Mouse (Mus musculus): ENCODE measurements at regions not wholly inside any gene's neighbourhood (a gene's known extent, or its start where the extent isn't known, plus 50 kb on each side); places are given as distances from the start of the nearest gene placed in this dataset.

DNA sequence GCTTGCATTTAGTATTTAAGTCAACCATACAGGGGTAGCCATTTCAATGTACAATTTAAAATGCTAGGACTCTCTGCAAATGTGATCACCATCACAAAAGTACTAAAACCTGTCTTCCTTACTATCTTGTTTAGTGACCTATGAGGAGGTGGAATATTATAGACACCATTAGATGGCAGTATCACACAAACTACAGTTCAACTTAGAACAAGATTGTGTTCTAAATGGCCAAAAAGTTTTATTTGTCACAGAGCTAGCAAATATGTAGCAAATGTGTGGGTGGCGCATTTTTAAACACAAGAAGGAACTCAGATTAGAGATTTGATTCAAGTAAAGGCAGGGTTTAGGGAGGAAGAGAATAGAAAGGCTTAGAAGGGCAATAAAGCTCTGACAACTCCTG lies 189.4 kb upstream of the Ednrb start:
- in situ Hi-C loops (cut with MboI; ENCODE audit: low pct_unique_long_range_greater_than_20kb in 1 of 2, low sequenced_read_pairs in 2 of 2, unreplicated experiment in 1 of 2) = loop anchor here in 1 of 2 experiments (25.0 kb wide), 1 partner anchor 179 kb away; no protein-coding TSS in a partner anchor

DNA sequence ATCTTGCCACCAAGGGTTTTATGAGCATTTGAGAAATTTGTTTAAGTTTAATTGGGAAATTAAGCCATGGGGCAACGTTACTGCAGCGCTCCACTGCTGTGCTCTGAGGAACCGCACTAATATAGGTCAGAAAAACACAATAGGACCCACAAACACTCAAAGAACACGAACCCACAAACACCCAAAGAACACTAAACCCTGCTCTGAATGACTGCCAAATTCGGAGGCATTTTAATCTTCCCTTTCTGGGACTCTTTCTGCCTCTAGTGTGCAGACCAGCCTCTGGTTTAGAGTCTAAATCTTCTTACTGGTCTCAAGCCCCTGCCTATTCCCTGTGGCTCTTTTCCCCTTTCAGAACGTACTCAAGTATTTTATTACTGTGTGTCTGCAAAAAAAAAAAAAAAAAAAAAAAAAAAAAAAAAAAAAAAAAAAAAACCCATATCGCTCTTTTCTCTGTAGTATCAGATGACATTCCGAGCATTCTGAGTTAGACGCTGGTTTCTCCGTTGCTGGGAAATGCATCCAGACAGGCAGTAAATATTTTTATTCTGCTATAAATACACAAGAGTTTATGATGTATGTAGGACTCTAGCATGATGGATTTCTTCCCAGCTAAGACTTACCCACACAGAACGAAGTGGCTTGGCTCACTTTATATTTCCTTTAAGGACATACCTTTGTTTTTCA lies 186.7 kb upstream of the Ednrb start:
- in situ Hi-C loops (cut with MboI; ENCODE audit: low pct_unique_long_range_greater_than_20kb in 1 of 2, low sequenced_read_pairs in 2 of 2, unreplicated experiment in 1 of 2) = loop anchor here in 1 of 2 experiments (25.0 kb wide), 1 partner anchor 181 kb away; no protein-coding TSS in a partner anchor

DNA sequence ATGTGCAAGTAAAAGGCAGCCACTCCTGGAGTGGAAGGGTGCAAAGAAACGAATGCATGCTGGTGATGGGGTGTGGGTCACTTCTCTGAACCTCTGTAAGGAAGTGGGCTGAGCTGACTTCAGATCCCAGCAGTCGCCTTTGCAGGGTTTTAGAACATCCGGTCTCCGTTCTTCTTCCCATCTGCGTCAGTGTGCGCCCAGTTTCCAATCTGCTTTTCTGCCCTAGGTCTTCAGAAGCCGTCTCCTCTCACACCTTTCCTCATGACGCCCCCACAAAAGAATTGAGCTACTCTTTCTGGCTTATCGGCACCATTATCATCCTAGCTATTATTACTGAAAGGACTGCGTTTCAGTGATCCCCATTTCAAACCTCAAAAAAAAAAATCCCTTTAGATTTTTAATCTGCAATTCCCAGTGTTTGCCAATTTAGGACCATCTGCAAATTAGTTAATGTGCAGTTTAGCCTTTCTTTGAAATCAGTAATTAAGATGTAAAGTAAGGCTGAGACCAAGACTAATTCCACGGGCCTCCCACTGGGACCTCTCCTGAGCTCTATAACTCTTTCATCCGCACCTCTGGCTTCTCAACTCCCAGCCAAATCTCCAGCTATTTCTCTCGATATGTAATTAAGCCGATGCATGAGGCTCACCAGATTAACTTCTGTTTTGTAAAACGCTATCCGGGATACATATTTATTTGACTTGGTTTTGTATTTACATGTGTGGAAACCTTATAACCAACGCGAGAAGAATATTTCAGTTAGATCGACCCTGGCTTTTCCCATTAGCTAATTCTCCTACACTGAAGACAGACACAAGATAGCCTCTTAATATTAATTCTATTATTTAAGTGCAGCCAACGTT lies 185.7 kb upstream of the Ednrb start:
- in situ Hi-C loops (cut with MboI; ENCODE audit: low pct_unique_long_range_greater_than_20kb in 1 of 2, low sequenced_read_pairs in 2 of 2, unreplicated experiment in 1 of 2) = loop anchor here in 1 of 2 experiments (10.0 to 25.0 kb wide), 2 partner anchors 182 to 305 kb away; no protein-coding TSS in a partner anchor

DNA sequence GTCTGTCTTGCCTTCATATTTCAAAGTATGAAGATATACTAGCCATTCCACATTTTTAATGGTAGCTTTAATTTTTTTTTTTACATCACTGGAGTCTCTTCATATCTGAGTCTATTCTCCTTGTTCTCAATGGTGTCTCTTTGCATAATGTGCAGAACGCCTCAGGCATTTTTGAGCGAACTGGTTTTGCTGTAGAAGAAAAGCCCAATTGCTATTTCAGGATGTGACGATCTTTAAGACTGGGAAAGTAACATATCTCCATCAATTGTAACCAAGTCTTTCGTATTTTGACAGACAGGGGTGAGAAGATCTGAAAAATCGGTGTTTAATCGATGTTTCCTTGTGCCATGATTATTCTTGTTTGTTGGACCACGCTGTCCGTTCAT lies 183.7 kb upstream of the Ednrb start:
- in situ Hi-C loops (cut with MboI; ENCODE audit: low pct_unique_long_range_greater_than_20kb in 1 of 2, low sequenced_read_pairs in 2 of 2, unreplicated experiment in 1 of 2) = loop anchor here in 1 of 2 experiments (10.0 to 25.0 kb wide), 2 partner anchors 184 to 303 kb away; no protein-coding TSS in a partner anchor

DNA sequence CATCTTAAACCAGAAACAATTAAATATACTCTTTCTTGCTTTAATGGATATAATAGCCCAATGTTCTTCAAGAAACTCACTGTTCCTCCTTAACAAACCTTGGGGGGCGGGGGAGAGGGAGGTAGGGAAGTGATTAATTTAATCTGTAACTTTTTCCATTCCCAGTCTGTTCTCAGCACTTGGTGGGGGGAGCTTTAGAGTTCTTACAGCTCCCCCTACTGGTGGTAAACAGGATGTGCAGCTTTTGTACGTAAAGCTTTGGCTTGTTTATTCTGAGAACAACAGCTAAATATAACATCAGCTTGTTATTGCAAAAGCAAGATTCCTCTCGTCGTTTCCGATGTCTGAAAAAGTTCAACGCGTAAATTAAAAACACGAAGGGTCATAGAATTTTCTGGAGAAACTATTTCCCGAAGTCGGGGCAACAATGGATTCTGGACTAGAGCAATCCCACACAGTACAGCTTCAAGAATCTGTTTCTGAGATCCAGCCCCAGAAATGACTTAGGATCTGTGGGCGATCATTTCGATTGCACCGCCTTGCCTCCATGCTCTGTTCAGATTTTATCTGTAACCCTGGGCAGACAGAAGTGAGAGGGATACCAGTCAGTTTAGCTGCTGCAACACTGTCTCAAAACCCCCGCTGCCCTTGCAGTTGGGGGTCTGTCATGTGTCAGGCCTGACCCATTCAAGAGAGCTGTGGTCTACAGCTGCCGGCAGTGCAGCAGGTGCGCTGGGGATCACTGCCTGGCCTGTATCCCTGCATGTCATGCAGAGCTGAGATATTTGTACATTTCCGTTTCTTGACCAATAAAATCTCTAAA lies 183.1 kb upstream of the Ednrb start:
- in situ Hi-C loops (cut with MboI; ENCODE audit: low pct_unique_long_range_greater_than_20kb in 1 of 2, low sequenced_read_pairs in 2 of 2, unreplicated experiment in 1 of 2) = loop anchor here in 1 of 2 experiments (10.0 to 25.0 kb wide), 2 partner anchors 185 to 302 kb away; no protein-coding TSS in a partner anchor

DNA sequence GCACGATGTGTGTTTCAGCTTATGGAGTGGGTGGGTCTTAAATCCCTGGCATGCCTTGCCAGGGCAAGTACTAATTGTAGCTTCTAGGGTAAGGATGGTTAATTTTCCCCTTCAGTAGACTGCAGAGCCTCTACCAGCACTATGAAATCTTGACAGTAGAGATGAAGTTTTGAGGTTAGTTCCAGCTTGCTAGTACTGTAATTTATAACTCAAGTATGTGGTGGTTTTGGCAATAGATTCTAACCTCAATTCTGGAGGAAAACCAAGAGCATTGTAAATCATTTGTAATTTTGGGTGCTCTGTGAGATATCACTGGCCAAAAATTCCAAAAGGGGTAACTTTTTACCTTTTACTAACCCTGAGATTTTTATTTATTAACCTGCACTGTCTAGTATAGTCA lies 164.3 kb upstream of the Ednrb start:
- in situ Hi-C loops (cut with MboI; ENCODE audit: low pct_unique_long_range_greater_than_20kb in 1 of 2, low sequenced_read_pairs in 2 of 2, unreplicated experiment in 1 of 2) = no loop called here

DNA sequence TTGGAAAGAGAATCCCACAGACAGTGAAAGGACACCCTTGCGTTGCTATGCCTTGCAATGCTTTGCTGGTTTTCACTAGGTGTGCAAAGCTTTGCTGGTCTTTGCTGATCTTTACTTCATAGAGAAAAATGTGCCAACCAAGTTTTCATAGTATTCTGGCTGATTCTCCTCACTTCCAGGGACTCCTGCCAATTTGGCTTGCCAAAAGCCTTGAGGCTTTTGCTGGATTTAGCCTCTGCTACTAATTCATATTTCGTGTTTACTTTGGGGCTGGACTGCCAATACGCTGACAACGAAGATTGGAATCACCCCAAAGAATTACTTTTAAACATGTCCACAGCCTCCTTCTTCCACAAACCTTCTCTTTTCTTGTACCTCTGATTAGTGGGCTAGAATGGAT lies 162.2 kb upstream of the Ednrb start:
- in situ Hi-C loops (cut with MboI; ENCODE audit: low pct_unique_long_range_greater_than_20kb in 1 of 2, low sequenced_read_pairs in 2 of 2, unreplicated experiment in 1 of 2) = no loop called here

DNA sequence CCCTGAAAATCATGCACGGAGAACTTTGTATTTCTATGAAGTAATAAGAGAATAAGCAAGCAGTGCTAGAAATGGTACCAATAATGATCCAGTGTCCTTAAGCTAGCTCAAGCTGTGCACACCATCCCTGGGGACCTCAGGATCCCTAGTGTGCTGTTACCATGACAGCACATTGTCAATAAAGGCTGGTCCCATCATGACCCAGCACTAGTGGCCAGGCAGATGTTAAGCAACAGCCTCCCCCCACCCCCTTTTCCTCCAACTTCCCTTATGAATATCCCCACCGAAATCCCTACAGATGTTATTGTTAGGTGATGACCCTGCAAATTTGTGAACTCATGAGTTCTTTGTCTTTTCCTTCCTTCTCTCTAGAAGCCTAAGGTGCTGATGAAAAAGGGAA lies 160.9 kb upstream of the Ednrb start:
- in situ Hi-C loops (cut with MboI; ENCODE audit: low pct_unique_long_range_greater_than_20kb in 1 of 2, low sequenced_read_pairs in 2 of 2, unreplicated experiment in 1 of 2) = no loop called here

DNA sequence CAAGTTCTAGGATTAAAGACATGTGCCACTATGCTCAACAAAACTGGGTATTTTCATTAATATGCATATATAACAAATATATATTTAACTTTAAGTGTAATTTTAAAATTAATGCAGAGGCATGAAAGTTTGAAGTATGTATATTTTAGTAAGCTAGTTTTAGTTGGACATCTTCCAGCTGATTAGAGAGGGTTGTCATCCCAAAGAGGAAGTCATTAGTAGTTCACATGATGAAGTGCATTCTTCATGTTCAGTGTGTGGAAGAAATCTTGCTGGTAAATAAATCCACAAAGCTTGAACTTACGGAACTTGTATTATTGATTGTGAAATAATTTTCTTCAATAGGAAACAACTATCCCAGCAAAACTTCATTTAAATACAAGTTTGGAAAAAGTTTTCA lies 158.2 kb upstream of the Ednrb start:
- in situ Hi-C loops (cut with MboI; ENCODE audit: low pct_unique_long_range_greater_than_20kb in 1 of 2, low sequenced_read_pairs in 2 of 2, unreplicated experiment in 1 of 2) = no loop called here

DNA sequence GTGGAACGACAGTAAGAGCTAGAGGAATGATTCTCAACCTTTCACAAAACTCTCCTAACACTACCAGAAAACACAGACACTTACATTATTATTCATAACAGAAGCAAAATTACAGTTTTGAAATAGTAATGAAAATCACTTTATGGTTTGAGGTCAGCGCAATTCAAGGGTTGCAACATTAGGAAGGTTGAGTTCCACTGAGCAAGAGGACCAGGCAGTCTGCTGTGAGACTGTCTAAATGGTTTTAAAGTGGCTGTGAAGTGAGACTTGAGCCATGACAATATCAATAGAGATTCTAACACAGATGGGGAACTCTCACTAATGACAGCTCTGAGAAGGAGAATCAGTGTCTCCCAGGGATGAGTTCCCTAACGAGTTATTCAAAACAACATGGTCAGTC lies 146.2 kb upstream of the Ednrb start:
- in situ Hi-C loops (cut with MboI; ENCODE audit: low pct_unique_long_range_greater_than_20kb in 1 of 2, low sequenced_read_pairs in 2 of 2, unreplicated experiment in 1 of 2) = no loop called here

DNA sequence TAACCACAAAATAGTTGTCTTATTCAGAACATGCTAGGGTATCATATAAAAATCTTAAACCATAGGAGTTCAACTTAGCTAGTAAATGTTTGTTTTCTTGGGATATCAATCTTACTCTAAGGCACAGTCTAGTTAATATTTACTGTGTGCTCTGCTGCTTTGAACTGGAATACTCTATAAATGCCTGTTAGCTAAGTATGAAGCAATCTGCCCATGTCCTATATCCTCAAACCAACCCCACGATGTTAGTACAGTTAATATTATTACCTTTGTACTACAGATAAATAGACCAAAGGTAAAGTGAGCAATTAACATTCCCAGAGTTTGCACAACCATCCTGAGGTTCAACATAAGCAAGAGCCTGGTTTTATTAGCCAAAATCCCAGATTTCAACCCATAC lies 145.7 kb upstream of the Ednrb start:
- in situ Hi-C loops (cut with MboI; ENCODE audit: low pct_unique_long_range_greater_than_20kb in 1 of 2, low sequenced_read_pairs in 2 of 2, unreplicated experiment in 1 of 2) = no loop called here

DNA sequence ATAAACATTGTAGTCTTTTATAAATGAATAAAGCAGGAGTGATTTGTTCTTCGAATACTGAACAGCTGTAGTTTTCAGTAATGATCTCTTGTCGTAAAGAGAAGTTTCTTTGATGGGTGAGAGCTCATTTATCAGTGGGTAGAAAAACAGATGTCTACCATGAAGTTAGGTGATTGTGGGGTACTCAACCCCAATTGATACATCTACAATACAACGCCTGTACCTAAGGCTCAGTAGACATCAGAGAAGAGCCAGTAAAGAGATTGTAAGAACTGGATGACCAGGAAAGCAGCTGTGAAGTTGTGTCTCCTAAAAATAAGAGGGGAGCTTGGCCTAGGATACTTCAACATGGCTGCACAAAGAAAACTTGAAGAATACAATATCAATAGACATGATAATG lies 143.1 kb upstream of the Ednrb start:
- in situ Hi-C loops (cut with MboI; ENCODE audit: low pct_unique_long_range_greater_than_20kb in 1 of 2, low sequenced_read_pairs in 2 of 2, unreplicated experiment in 1 of 2) = no loop called here

DNA sequence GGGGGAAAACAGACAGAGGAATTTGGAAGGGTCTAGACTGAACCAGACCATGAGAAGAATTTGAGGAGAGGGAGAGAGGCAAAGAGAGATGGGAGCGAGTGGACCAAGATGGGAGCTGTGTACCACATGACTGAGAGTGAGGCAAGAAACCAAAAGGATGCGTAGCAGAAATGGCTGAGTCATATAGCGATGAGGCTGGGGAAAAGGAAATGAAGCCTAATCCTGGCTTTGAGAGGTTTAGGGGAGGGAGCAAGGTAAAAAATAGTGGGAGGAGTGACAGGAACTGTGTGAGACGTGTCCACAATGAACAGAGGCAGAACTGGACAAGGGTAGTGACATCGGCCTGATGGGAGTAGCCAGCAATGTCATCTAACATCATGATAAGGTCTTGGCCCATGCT lies 140.1 kb upstream of the Ednrb start:
- in situ Hi-C loops (cut with MboI; ENCODE audit: low pct_unique_long_range_greater_than_20kb in 1 of 2, low sequenced_read_pairs in 2 of 2, unreplicated experiment in 1 of 2) = no loop called here

DNA sequence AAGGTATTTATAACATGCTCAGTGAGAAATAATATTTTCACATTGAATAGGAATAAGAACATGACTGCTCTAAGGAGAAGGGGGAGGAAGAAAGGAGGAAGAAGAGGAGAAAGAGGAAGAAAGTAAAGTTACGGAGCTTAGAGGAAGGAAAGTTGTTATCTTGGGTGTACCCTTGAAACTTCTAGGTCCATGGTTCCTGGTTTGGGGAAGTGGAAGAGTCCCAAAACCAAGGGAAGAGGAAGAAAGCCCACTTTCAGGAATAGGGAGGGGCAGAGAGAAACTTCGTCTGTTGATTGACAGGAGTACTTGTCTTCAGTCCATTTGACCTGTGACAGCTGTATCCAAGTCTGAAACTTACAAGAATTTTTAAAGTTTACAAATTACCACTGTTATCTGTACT lies 134.6 kb upstream of the Ednrb start:
- in situ Hi-C loops (cut with MboI; ENCODE audit: low pct_unique_long_range_greater_than_20kb in 1 of 2, low sequenced_read_pairs in 2 of 2, unreplicated experiment in 1 of 2) = no loop called here

DNA sequence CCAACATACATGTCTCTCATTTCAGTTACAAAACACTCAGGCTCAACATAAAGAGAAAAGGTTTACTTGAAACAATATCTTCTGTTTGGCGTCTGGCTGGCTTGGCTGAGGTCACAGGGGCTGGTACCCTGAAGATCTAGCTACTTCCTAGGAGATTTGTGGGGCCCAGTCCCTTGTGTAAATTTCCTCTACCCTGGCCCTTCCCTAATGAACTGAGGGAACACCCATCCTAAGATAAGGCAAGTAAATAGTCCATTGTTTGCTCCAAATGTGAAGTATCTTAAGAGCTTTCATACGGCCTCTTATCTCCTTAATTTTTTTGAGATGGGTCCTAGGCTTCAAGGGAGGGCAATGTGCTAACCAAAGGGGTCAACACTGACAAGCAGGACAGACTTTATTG lies 133.6 kb upstream of the Ednrb start:
- in situ Hi-C loops (cut with MboI; ENCODE audit: low pct_unique_long_range_greater_than_20kb in 1 of 2, low sequenced_read_pairs in 2 of 2, unreplicated experiment in 1 of 2) = no loop called here

DNA sequence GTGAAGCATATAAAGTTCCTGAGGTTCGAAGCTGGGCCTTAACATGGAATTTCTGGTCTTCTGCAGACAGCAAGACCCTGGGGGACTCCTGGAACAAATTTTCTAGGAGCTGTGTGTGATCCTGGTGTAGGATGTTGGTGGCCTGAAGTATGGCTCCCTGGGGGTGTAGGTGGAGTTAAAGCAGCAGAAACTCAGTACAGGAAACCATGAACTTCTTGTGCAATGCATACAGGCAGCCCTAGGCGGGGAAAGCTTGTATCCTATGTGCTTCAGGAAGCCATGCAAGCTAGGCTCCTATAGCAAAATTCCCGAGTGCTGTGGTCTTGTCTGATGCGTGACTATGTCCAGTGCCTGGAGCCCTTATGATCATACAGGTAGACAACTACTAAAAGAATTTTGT lies 129.8 kb upstream of the Ednrb start:
- in situ Hi-C loops (cut with MboI; ENCODE audit: low pct_unique_long_range_greater_than_20kb in 1 of 2, low sequenced_read_pairs in 2 of 2, unreplicated experiment in 1 of 2) = no loop called here

DNA sequence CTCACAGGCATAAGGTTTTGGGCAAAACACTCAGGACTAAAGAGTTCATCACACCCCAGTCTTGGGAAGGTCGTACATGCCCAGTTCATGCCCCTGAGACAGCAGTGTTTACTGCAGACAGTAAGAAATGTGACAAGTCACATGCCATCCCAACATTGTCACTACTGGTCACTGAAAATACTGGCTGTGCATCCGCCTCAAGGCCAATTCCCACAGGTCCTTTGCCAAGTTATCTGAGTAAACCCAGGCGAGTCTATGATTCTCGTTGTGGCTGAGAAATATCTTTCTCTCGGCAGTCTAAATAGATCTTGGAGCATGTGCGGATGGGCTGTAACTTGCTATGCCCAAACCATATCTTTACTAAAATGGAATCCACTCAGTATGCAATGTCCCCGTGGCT lies 128.9 kb upstream of the Ednrb start:
- in situ Hi-C loops (cut with MboI; ENCODE audit: low pct_unique_long_range_greater_than_20kb in 1 of 2, low sequenced_read_pairs in 2 of 2, unreplicated experiment in 1 of 2) = no loop called here

DNA sequence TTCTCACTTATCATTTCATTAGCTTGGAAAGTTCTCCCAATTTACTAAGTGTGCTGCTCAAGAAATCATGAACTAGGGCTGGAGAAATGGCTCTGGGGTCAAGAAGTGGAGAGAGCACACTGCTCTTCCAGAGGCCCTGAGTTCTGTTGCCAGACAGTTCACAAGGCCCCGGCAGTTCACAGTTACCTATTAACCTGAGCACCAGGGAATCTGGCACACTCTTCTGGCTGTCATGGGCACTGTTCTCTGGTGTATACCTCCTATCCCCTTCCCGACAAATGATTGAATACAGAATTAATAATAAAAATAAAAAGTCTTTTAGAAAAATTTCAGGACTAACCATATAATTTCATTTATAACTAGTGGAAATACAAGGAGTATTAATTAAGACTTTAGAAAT lies 125.1 kb upstream of the Ednrb start:
- in situ Hi-C loops (cut with MboI; ENCODE audit: low pct_unique_long_range_greater_than_20kb in 1 of 2, low sequenced_read_pairs in 2 of 2, unreplicated experiment in 1 of 2) = no loop called here

DNA sequence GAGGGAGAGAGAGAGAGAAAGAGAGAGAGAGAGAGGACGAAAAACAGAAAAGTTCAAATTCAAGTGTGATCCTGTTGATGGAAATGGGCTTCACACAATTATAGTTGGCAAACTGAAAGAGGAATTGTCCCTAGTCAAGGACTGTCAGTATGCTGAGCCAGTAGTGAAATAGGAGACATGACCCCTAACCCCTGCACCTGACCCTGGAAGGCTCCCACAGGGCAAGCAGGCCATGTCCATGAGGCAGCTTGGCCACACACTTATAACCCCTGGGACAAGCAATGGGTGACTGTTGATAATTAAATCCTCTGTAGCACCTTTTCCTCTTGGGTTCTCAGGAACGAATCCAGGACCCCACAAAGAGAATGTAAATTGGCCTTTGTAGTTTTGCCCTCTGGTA lies 122.1 kb upstream of the Ednrb start:
- in situ Hi-C loops (cut with MboI; ENCODE audit: low pct_unique_long_range_greater_than_20kb in 1 of 2, low sequenced_read_pairs in 2 of 2, unreplicated experiment in 1 of 2) = no loop called here
